Comparison of ENCODE assay signal across 1 mouse cellular context in the genomic region with DNA sequence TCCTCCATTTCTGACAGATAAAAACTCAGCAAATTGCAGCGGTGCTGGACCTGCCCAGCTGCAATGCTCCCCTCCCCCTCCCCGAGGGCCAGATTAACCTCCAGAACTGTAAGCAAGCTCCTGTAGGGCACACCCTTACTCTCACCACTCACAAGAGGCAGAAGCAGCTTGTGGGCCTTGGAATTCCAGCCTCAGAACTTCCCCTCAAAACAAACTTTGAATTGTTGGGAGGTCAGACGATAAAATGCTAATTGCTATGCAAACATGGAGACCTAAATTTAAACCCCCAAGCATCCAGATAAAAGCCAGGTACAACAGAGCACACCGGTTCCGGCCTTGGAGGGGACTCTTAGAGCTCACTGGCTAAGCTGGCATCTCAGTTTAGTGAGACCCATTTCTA.
A peak's percentile ranks its signal among the peaks of the same experiment; 100 is the strongest.
TF ChIP-seq lines count a peak whose summit lies in the region.

No protein-coding gene starts in this region.

TF ChIP-seq in ES-E14, 5 proteins besides CTCF, POLR2A, EP300 and RAD21:
- peak; percentile 54; the same call in 1 of the 2 replicates for TF ChIP-seq HCFC1 (IDR thresholded peaks at IDR 0.05; ENCODE audit: borderline replicate concordance, insufficient read depth, low read length)
- TF ChIP-seq ZNF384 (IDR thresholded peaks at IDR 0.05; ENCODE audit: low read depth, low read length): no peak
